Mouse (Mus musculus) bone marrow macrophage, adult 2 months (primary cell): ENCODE measurements around the gene Nanog.
"Not testable (repeated sequence)": the region's sequence is repeated elsewhere in the genome, so short reads cannot be mapped to it uniquely, and the experiment has no call there.

ENCODE experiments used
- CTCF ChIP-seq: IDR thresholded peaks from 2 replicates; pipeline ENCODE4 v1.5.1; 2012; ENCODE audit warnings: low read depth, mild to moderate bottlenecking, low read length, moderate library complexity
- POLR2A ChIP-seq: IDR thresholded peaks from 2 replicates; pipeline ENCODE4 v1.6.1; 2012; ENCODE audit warnings: mild to moderate bottlenecking, low read depth, low read length, borderline replicate concordance

GRCm38 (mm10) chr6:122699628-122700027 is 7.7 kb upstream of the Nanog start:
- not testable (repeated sequence) for TF ChIP-seq POLR2A, CTCF
